Mouse (Mus musculus) brain, adult 10 weeks (tissue): ENCODE results near the gene Rab5b. TPM values are rescaled to one million over a fixed set of nuclear protein-coding genes. Genes with fewer than 3 reads are reported as not detected.

Experiments used
- polyA plus RNA-seq: library from polyadenylated mRNA; stranded (reverse); fragments of 350-450 nt; fragmentation: Illumina TruSeq; extraction: RNeasy Lipid Tissue Mini Kit (QIAGEN cat#74804); gene quantifications from one replicate; pipeline ENCODE4 v1.2.3, GENCODE M21; 2015; ENCODE audit warnings: low read depth, low replicate concordance

The Rab5b gene
- 144 TPM for polyA plus RNA-seq

DNA sequence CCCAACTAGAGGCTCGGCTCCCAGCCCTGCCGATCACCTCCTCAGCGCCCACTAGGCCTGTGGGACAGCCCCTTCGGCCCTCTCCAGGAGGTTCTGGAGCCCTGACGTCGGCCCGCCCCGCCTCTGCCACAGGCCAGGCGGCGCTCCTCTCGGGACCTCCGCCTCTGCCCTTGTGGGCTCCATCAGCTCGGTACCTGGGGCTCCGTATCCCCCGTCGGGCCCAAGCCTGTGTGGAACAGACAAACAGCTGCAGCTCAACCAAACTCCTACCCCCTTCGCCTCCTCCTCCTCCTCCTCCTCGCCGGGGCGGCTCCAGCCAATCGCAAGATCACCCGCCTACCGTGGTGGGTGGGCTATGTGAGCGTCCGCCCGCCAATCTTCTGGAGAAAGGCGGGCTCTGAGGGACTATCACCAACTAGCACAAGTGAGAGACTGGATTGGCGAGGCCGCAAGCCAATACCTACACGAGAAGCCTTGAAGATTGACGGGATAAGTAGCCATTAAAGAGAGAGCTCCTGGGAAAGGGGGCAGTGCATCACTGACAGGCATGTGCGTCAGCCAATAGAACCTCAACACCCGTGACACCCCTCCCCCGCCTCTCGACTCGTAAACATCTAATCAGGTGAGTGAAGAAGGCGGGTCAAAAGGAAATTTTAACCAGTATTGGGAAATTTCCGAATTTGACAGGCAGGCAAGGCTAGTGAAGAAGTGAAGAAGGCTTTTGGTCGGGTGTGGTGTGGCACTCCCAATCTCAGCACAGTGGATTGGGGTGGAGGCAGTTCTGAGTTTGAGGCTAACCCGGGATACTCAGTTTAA lies at the start of gene Rab5b:
Gene Rab5b (minus strand): TSS at position 273 of the 816 bp plus-strand sequence.

DNA sequence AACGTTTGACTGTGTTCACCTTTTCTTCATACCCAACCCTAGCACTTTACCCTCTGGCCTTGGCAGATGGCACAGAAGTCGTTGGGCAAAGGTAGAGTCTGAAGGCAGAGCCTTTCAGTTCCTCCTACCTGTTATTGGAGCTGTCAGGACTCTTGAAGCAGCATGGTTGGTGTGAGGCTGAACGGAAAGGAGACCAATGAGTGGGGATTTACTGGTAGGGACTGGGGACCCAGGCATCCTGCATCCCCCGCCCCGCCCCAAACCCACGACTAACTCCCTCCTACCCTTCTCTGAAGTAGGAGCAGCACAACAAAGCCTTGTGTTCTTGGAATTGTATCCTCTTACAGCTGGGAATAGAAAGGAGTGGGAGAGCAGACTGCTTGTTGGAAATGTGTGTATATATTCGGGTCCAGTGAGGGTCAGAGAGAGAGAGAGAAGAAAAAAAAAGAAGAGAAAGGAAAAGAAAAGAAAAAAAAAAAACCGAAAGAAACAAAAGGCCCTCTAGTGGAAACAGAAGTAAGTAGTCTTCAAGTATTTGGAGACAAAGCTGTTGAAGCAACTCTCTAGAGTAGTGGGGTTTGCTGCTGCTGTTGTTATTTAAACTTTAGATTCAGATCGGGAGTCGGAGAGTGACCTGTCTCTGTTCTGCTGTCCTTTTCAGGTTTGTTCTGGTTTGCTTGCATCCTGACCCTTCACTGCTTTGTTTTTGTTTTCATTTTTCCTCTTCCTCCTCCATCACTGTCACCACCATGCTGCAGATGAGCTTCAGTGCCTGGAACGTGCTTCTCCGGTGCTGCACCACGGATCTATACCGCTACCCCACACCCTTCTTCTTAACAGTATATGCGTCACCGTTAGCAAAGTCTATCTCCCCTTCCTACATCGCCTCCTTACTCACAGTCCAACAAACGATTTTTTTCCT lies 48.9 kb upstream of the Rab5b start, which contains the start of gene Dgka:
Gene Dgka (minus strand): TSS at position 176 of the 922 bp plus-strand sequence.

DNA sequence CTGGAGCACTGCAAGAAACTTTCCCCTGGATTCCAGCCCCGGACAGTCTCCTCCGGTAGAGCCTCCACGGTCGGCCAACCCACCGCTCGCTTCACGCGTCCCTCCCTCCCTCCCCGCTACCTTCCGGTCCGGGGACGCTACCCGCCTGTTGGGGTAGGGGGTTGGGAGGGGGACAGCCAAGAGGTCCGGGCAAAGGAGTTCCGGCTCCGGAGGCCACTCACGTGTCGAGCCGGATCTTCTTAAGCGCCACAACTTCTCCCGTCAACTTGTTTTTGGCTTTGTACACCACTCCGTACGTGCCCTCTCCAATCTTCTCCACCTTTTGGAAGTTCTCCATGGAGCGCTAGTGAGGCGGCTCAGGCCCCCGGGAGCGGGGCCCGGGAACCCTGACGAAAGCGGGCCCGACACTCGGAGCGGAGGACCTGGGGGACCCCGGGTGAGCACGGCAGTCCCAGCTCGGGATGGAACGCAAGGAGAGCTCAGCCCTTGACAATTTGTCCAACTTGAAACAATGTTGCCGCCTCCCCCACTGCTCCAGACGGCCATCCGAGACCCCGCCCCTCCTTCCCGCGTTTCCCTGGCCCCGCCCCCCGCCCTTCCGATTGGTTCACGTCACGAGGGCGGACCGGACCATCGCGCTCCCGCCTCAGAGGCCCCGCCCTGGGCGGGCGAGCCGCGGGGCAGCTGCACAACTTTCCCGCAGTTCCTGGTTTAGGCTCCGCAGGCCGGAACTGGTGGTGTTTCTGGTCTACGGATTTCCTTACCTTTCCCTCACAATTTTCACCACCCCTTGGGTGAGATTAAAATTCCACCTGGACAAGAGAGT lies 8.6 kb upstream of the Rab5b start, which contains the start of gene Cdk2:
Gene Cdk2 (minus strand): TSS at position 541 of the 826 bp plus-strand sequence.

DNA sequence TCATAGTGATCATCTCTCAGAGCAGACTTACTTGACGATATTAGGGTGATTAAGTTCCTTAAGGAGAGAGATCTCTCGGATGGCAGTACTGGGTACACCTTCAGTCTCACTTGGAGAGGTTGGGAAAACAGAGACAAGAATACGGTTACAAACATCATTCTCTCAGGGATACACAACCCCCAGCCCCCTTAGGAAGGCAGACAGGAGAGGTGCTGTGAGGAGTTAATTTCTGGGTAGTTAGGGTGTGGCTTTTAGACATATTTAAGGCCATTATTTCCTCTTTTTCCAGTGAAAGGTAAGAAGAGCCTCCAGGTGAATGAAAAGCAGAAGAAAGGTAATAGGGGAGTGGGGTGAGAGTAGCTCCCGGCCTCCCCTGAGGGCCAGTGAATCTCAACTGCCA lies 7.8 kb upstream of the Rab5b start, which contains the start of gene Pmel:
Gene Pmel (plus strand): TSS at position 301 of the 400 bp plus-strand sequence.

DNA sequence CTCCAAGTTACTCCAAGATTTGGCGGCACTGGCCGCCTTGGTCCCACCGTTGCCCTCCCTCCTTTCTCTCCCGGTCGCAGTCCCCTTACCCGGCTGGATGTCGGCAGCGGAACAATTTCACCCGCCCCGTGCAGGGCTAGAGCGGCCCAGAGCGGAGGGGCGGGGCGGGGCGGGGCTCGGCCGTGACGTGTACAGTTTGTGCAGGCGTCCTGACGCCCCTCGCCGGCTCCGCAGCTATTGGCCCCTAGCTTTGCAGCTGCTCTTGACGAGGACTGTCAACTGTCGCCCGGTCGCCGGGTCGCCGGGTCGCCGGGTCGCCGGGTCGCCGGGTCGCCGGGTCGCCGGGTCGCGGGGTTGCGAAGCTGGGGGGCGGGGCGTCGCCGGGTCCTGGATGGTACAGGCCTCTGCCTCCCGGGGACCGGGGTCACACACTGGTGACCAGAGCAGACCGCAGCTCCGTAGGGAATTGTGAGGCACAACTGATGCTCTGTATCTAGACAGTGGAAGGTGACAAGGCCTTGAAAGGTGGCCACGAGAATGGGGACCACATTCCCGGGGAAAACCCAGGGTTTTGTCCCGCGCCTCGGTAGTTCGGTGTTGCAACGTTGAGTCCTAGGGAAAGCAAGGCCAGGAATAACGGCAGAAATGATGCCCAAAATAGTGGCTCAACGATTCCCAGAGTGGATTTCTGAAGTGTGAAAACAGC lies 22.1 kb downstream of the Rab5b start, which contains the start of gene Suox:
Gene Suox (minus strand): TSS at position 311 of the 706 bp plus-strand sequence.

DNA sequence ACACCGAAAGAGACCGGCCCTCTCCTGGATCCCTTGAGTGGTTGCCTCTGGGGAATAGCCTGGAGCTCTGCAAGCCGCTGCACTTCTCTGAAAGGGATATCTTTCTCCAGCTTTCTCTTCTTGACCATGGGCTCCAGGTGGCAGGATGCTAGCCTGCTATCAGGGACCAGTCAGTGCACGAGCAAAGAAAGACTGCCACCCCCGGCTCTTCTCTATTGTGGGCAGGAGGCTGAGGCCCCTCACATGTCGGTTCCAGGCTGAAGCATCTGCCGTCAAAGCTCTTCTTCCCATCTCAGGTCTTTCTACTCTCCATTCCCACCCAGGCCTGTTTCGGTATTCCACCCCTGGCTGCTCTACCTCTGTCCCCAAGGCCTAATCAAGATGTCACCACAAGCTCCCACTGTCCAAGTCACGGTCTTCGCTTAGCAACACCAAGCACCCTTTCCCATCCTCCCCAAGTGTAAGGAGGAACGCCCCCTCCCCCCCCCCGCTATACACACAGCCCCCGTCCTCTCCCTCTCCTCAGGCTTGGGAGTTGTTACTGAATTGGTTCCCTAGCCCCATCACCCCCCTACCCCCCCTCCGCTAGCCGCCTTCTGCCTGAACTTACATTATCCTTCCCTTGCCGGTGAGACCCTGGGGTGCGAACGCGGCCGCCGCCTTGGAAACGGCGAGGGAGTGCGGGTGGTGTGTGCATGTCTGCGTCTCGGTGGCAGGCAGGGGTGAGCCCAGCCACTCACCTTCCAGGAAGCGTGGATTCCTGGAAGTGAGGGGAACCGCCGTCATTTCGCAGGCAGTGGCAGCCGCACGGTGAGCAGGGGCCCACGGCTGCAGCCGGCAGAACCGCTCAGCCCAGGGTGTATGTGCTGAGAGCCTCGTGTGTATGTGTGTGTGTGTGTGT lies 50.7 kb downstream of the Rab5b start, which contains the start of gene Ikzf4:
Gene Ikzf4 (minus strand): TSS at position 881 of the 901 bp plus-strand sequence.

Other genes starting within 250 kb of the Rab5b start
- 140 TPM for gene Smarcc2, start 237.0 kb downstream of the Rab5b start, polyA plus RNA-seq
- gene Myl6, start 202.1 kb downstream of the Rab5b start, polyA plus RNA-seq: 1,213 TPM
- 33.8 TPM for gene Myl6b, start 197.6 kb downstream of the Rab5b start, polyA plus RNA-seq
- 8.8 TPM for gene Esyt1, start 170.4 kb downstream of the Rab5b start, polyA plus RNA-seq
- 13.1 TPM for gene Zc3h10, start 148.5 kb downstream of the Rab5b start, polyA plus RNA-seq
- 1,818 TPM for gene Rpl41, start 147.0 kb downstream of the Rab5b start, polyA plus RNA-seq
- 67.6 TPM for gene Pa2g4, start 130.3 kb downstream of the Rab5b start, polyA plus RNA-seq
- gene Erbb3, start 106.6 kb downstream of the Rab5b start, polyA plus RNA-seq: 6.3 TPM
- gene Rps26, start 69.5 kb downstream of the Rab5b start, polyA plus RNA-seq: 372 TPM
- gene Ikzf4, start 50.3 kb downstream of the Rab5b start, polyA plus RNA-seq: 6.7 TPM
- 13.6 TPM for gene Suox, start 22.2 kb downstream of the Rab5b start, polyA plus RNA-seq
- gene Pmel, start 7.9 kb upstream of the Rab5b start, polyA plus RNA-seq: 1.2 TPM
- gene Cdk2, start 8.8 kb upstream of the Rab5b start, polyA plus RNA-seq: 3.0 TPM
- gene Dgka, start 48.6 kb upstream of the Rab5b start, polyA plus RNA-seq: 7.5 TPM
- gene Pym1, start 51.6 kb upstream of the Rab5b start, polyA plus RNA-seq: 35.5 TPM
- gene Mmp19, start 94.6 kb upstream of the Rab5b start, polyA plus RNA-seq: 0.30 TPM
- gene Dnajc14, start 107.8 kb upstream of the Rab5b start, polyA plus RNA-seq: 51.2 TPM
- 8.9 TPM for gene Tmem198b, start 108.1 kb upstream of the Rab5b start, polyA plus RNA-seq
- gene Sarnp, start 121.1 kb upstream of the Rab5b start, polyA plus RNA-seq: 99.3 TPM
- gene Ormdl2, start 125.4 kb upstream of the Rab5b start, polyA plus RNA-seq: 18.1 TPM
- gene Gdf11, start 195.5 kb upstream of the Rab5b start, polyA plus RNA-seq: 12.4 TPM
- gene Cd63, start 204.7 kb upstream of the Rab5b start, polyA plus RNA-seq: 142 TPM
- gene Rdh5, start 226.6 kb upstream of the Rab5b start, polyA plus RNA-seq: 12.8 TPM
- gene Bloc1s1, start 227.8 kb upstream of the Rab5b start, polyA plus RNA-seq: 236 TPM
- 14.0 TPM for gene Itga7, start 237.6 kb upstream of the Rab5b start, polyA plus RNA-seq